ENCODE assay signal across 22 mouse cellular contexts in the genomic region with DNA sequence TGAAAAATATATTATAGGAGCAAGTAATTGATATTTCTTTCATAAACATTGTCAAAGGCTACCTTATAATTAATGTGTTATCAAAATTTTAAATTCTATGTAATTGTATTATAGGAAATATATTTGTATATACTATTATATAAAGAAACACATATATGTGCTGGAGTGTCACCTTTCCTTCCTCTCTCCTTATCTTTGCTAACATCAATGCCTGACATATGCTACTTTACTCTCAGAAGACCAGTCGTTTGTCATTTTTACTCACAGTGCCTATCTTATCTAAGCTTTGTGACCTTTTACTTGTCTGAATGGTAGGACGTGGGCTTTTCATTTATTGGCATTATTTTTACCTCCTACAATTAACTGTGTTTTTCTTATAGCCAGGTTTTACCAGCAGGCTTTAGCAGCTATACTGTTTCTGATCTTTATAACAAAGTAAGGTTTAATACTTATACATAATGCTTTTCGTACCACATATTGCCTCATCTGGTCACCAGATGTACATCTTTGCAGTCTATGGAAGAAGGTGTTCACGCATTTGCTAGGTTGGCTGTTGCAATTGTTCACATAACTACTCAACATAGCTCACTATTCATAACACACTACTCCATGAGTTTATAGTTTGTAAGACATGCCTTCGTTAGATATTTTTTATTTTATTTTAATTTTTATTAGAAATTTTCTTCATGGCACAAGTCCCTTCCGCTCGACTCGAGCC.
A peak's percentile ranks its signal among the peaks of the same experiment; 100 is the strongest.
DNase-seq lines count a peak whose midpoint lies in the region; ATAC-seq and TF ChIP-seq lines count a peak whose summit lies in the region.
"Had no signal": no experiment of that assay in that cellular context is flagged by ENCODE, and none has a peak within 500 bp of the region (broad histone marks: within the 10 kb centered on the region; RNA-seq: fewer than 3 reads in every experiment).

No protein-coding gene starts in this region.

- 70% methylated on average over 8 of the region's 8 CpGs for WGBS in limb, embryonic 11.5 days
- WGBS in limb, embryonic 10.5 days = 81% methylated on average over 8 of the region's 8 CpGs
- WGBS in limb, embryonic 14.5 days = 41% methylated on average over 8 of the region's 8 CpGs
- 77% methylated on average over 8 of the region's 8 CpGs for WGBS in lung, adult 2 months

- H3K9me3 ChIP-seq in limb, embryonic 11.5 days (ENCODE audit: control insufficient read depth, low read length) = no peaks in the 10 kb centered on the region
- no peaks in the 10 kb centered on the region for H3K9me3 ChIP-seq in limb, embryonic 10.5 days (replicated peaks)
- H3K9me3 ChIP-seq in limb, embryonic 14.5 days (ENCODE audit: control insufficient read depth, low read length) = no peaks in the 10 kb centered on the region
- H3K9me3 ChIP-seq: forebrain, embryonic 12.5 days; forebrain, embryonic 15.5 days; hindbrain, embryonic 10.5 days; hindbrain, embryonic 13.5 days had no signal

- no peak overlapping the region for H3K9ac ChIP-seq in limb, embryonic 11.5 days (ENCODE audit: low read length)
- H3K9ac ChIP-seq in limb, embryonic 14.5 days (ENCODE audit: low read depth, low read length, severe bottlenecking) = no peak overlapping the region
- H3K9ac ChIP-seq: forebrain, embryonic 12.5 days; forebrain, embryonic 15.5 days; hindbrain, embryonic 13.5 days had no signal

- no peak overlapping the region for H3K4me2 ChIP-seq in limb, embryonic 11.5 days (ENCODE audit: low read depth, severe bottlenecking)
- H3K4me2 ChIP-seq in limb, embryonic 14.5 days (replicated peaks; ENCODE audit: low read depth, low read length, severe bottlenecking) = no peak overlapping the region
- H3K4me2 ChIP-seq: forebrain, embryonic 12.5 days; forebrain, embryonic 15.5 days; heart, embryonic 11.5 days; hindbrain, embryonic 13.5 days had no signal

- TF ChIP-seq POLR2A in limb, embryonic 14.5 days (IDR thresholded peaks at IDR 0.05; ENCODE audit: borderline replicate concordance, extremely low read depth, insufficient read depth, insufficient read length) = no peak
- TF ChIP-seq POLR2A in lung, adult 2 months (IDR thresholded peaks at IDR 0.05; ENCODE audit: borderline replicate concordance, extremely low read depth, low read depth, low read length) = no peak

- DNase-seq in limb, embryonic 11.5 days (ENCODE audit: low spot score) = no peak
- DNase-seq in limb, embryonic 10.5 days (ENCODE audit: low spot score) = no peak
- peak; percentile 63 for DNase-seq in forelimb bud, embryonic 11.5 days (ENCODE audit: low read depth, low spot score)
- peak; percentile 70 for DNase-seq in limb, embryonic 14.5 days (ENCODE audit: low spot score)
- no peak for DNase-seq in layer of hippocampus, postnatal 36 days
- no peak for DNase-seq in lung, adult 2 months
- DNase-seq: adrenal gland, adult 8-10 months; adrenal gland, postnatal 25 days; cerebellum, adult 18-20 months; cerebellum, adult 9-10 months; cerebellum, postnatal 14 days; gastrocnemius, postnatal 10 days; heart, postnatal 36 days had no signal

- no peak for TF ChIP-seq CTCF in lung, adult 2 months (IDR thresholded peaks at IDR 0.05; ENCODE audit: insufficient read depth, low read length)

- H3K27me3 ChIP-seq in limb, embryonic 11.5 days (ENCODE audit: control insufficient read depth, insufficient read depth, low read length) = no peaks in the 10 kb centered on the region
- no peaks in the 10 kb centered on the region for H3K27me3 ChIP-seq in limb, embryonic 10.5 days (ENCODE audit: low read depth, poor library complexity, severe bottlenecking)
- H3K27me3 ChIP-seq in limb, embryonic 14.5 days (ENCODE audit: control insufficient read depth, insufficient read depth, low read length) = no peaks in the 10 kb centered on the region
- H3K27me3 ChIP-seq: forebrain, embryonic 12.5 days; forebrain, embryonic 15.5 days; hindbrain, embryonic 13.5 days had no signal

- no peak overlapping the region for H3K4me3 ChIP-seq in limb, embryonic 11.5 days (ENCODE audit: low read depth, low read length)
- no peak overlapping the region for H3K4me3 ChIP-seq in limb, embryonic 10.5 days
- no peak overlapping the region for H3K4me3 ChIP-seq in limb, embryonic 14.5 days (replicated peaks; ENCODE audit: low read length)
- H3K4me3 ChIP-seq in lung, adult 2 months (replicated peaks; ENCODE audit: extremely low read depth, low read depth, low read length) = no peak overlapping the region
- H3K4me3 ChIP-seq: erythroblast, embryonic 14.5 days; forebrain, embryonic 12.5 days; forebrain, embryonic 15.5 days; hindbrain, embryonic 10.5 days; hindbrain, embryonic 13.5 days had no signal

- no peaks in the 10 kb centered on the region for H3K4me1 ChIP-seq in limb, embryonic 11.5 days (ENCODE audit: control insufficient read depth, insufficient read depth, low read length)
- 0 out of 2 replicates have a peak, but pooled peaks cover 5% of the 10 kb centered on the region for H3K4me1 ChIP-seq in limb, embryonic 10.5 days
- no peaks in the 10 kb centered on the region for H3K4me1 ChIP-seq in limb, embryonic 14.5 days (ENCODE audit: control insufficient read depth, insufficient read depth, low read length)
- no peaks in the 10 kb centered on the region for H3K4me1 ChIP-seq in lung, adult 2 months (ENCODE audit: control insufficient read depth, insufficient read depth, low read length)
- H3K4me1 ChIP-seq: forebrain, embryonic 12.5 days; forebrain, embryonic 15.5 days; hindbrain, embryonic 10.5 days; hindbrain, embryonic 13.5 days had no signal

- no peak overlapping the region for H3K27ac ChIP-seq in limb, embryonic 11.5 days (replicated peaks; ENCODE audit: low read depth, low read length)
- no peak overlapping the region for H3K27ac ChIP-seq in limb, embryonic 10.5 days
- H3K27ac ChIP-seq in limb, embryonic 14.5 days (replicated peaks; ENCODE audit: low read depth, low read length) = no peak overlapping the region
- H3K27ac ChIP-seq: forebrain, embryonic 12.5 days; forebrain, embryonic 15.5 days; hindbrain, embryonic 10.5 days; hindbrain, embryonic 13.5 days had no signal

- no peaks in the 10 kb centered on the region for H3K36me3 ChIP-seq in limb, embryonic 11.5 days (ENCODE audit: control insufficient read depth, insufficient read depth, low read length)
- no peaks in the 10 kb centered on the region for H3K36me3 ChIP-seq in limb, embryonic 10.5 days
- H3K36me3 ChIP-seq in limb, embryonic 14.5 days (ENCODE audit: control insufficient read depth, insufficient read depth, low read length) = no peaks in the 10 kb centered on the region
- H3K36me3 ChIP-seq: forebrain, embryonic 12.5 days; forebrain, embryonic 15.5 days; hindbrain, embryonic 10.5 days; hindbrain, embryonic 13.5 days had no signal

- peak; percentile 39; the same call in 1 of the 2 replicates for ATAC-seq in limb, embryonic 11.5 days (ENCODE audit: insufficient number of reproducible peaks, low FRiP score, low TSS enrichment, low read depth)
- ATAC-seq in limb, embryonic 14.5 days (ENCODE audit: low FRiP score, low read depth) = peak; percentile 55
- ATAC-seq: activated CD4-positive, CD25-positive, alpha-beta regulatory T cell, adult 4 months; forebrain, embryonic 15.5 days; hindbrain, embryonic 16.5 days; intestine, embryonic 16.5 days had no signal

Comparison
In these comparisons a context has a peak if more than half of its experiments do, and no peak if none do; other contexts are left out.
1. DNase-seq: peak in forelimb bud, embryonic 11.5 days (single experiment) and limb, embryonic 14.5 days (single experiment); none in limb, embryonic 11.5 days (single experiment), limb, embryonic 10.5 days (single experiment), layer of hippocampus, postnatal 36 days (0 of 2) and lung, adult 2 months (single experiment).